Mouse (Mus musculus) lung, embryonic 14.5 days (tissue): ENCODE data around the gene Sgip1. TPM values are rescaled to one million over a fixed set of nuclear protein-coding genes. Genes with fewer than 3 reads are reported as not detected.
A peak's percentile ranks its signal among the peaks of the same experiment; 100 is the strongest.

Source experiments
- ATAC-seq: fragments of 200-750 bp; cut with Nextera tagmentation; 2 replicates; pipeline ENCODE4 v1.8.0; 2017; ENCODE audit warnings: mild to moderate bottlenecking, moderate TSS enrichment, moderate library complexity; ENCODE audit not compliant: insufficient read depth
- DNase-seq: peaks from one replicate; pipeline ENCODE4 v3.0.0-alpha.2; 2015
- H3K27ac ChIP-seq: fragments of 300-500 bp; sonication (generic); 2 replicates; pipeline ENCODE4 v1.5.1; 2014; ENCODE audit warnings: low read depth, mild to moderate bottlenecking, moderate library complexity
- H3K27me3 ChIP-seq: fragments of 300-500 bp; sonication (generic); 2 replicates; pipeline ENCODE4 v1.6.1; 2014; ENCODE audit warnings: low read length, control low read depth; ENCODE audit not compliant: insufficient read depth
- H3K36me3 ChIP-seq: fragments of 300-500 bp; sonication (generic); 2 replicates; pipeline ENCODE4 v1.6.1; 2014; ENCODE audit warnings: control low read depth; ENCODE audit not compliant: insufficient read depth
- H3K4me1 ChIP-seq: fragments of 300-500 bp; sonication (generic); 2 replicates; pipeline ENCODE4 v1.6.1; 2014; ENCODE audit warnings: antibody characterized with exemption, control low read depth; ENCODE audit not compliant: insufficient read depth
- H3K4me2 ChIP-seq: fragments of 300-500 bp; sonication (generic); 2 replicates; pipeline ENCODE4 v1.6.1; 2014; ENCODE audit warnings: mild to moderate bottlenecking
- H3K4me3 ChIP-seq: fragments of 300-500 bp; sonication (generic); 2 replicates; pipeline ENCODE4 v1.5.1; 2014; ENCODE audit warnings: low read depth, low read length
- H3K9ac ChIP-seq: fragments of 300-500 bp; sonication (generic); 2 replicates; pipeline ENCODE4 v1.6.1; 2014
- H3K9me3 ChIP-seq: fragments of 300-500 bp; sonication (generic); 2 replicates; pipeline ENCODE4 v1.6.1; 2016; ENCODE audit warnings: low read depth, low read length, control low read depth
- CTCF ChIP-seq: IDR thresholded peaks from 2 replicates; pipeline ENCODE4 v1.5.1; 2016; ENCODE audit warnings: antibody characterized with exemption, low read depth
- WGBS: fragments of 180-500 bp; shearing (Covaris S2); extraction: QIAGEN DNeasy Blood & Tissue Kit; methylation state at CpG from one replicate; pipeline ENCODE4 v1.1.7; 2014; 5-methylcytosine and 5-hydroxymethylcytosine counted together
- polyA plus RNA-seq: library from polyadenylated mRNA; unstranded; fragments of >200 nt; fragmentation: Nextera tagmentation; extraction: Ambion mirVana; gene quantifications from 2 replicates; pipeline ENCODE4 v1.2.1, GENCODE M21; 2014

Sgip1 gene
- polyA plus RNA-seq, 1 experiment from 2014 or later: 6.9 TPM

DNA sequence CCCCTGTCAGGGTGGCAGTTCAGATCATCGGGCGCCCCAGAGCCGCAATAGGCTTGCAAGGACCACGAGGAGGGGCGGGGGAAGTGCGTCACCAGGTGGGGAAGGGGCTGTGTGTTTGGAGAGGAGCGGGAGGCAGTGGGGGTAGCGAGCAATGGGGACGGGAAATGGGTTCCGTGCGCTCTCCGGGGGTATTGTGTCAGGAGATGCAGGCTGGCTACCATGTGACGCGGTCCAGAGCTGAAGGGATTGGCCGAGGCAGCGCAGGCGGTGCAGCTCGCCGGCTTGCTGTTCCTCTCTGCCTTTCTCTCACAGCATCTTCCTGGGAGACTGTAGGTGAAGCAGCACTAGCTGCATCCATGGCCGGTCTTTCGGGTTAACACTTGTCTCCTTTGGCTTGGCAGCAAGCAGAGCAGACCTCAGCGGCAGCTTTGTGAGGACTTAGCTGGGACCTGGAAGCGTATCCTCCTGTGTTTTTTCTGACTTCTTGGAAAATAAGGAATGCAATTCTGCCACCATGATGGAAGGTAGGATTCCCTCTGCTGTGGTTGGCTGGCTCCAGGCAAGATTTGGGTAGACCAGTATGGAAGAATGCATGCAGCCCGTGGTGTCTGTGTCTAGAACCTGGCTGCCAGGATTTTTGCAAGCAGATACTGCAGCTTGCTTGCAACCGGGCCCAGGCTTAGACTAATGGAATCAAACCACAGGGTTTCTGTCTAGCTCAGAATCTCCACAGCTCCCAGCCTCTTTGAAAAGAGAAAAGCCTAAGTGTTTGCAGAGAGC is 19.1 kb downstream of the Sgip1 start:
- Histone ChIP-seq H3K4me3 (peak overlapping the region; percentile 51), H3K27me3 (no peaks in the 10 kb centered on the region), H3K4me1 (no peaks in the 10 kb centered on the region), H3K9ac (peak overlapping the region; percentile 62), H3K27ac (peak overlapping the region; percentile 21; the same call in 1 of the 2 replicates), H3K4me2 (peak overlapping the region; percentile 95), H3K9me3 (no peaks in the 10 kb centered on the region), H3K36me3 (no peaks in the 10 kb centered on the region)
- ATAC-seq (peak; percentile 96), DNase-seq (peak; percentile 80)
- 1% methylated on average over 25 of the region's 25 CpGs for WGBS
- no peak for TF ChIP-seq CTCF

DNA sequence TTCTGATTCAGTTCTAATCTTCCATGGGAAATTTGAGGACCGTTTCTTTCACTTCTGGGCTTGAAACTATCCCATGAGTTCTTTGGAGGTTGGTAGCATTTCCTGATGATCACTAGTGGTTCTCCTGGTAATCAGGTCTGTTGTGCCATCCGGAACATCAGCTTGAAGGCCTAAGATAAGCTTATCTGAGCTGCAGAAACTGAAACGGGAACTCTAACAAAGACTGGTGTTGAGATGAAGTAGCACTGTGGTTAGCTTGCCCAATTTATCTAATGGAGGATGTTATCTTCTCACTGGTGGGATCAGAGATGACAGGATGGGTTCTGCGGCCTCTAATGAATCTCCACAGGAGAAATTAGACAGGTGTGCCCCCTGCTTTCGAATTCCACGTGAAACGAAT is 21.0 kb downstream of the Sgip1 start:
- ATAC-seq (no peak), DNase-seq (no peak)
- no peaks in the 10 kb centered on the region for H3K27me3 ChIP-seq
- H3K4me3 ChIP-seq: no peak overlapping the region
- 69% methylated on average over 7 of the region's 7 CpGs for WGBS
- no peak overlapping the region for H3K4me2 ChIP-seq
- no peak for TF ChIP-seq CTCF
- H3K9ac ChIP-seq: no peak overlapping the region
- H3K27ac ChIP-seq: no peak overlapping the region
- H3K36me3 ChIP-seq: no peaks in the 10 kb centered on the region
- no peaks in the 10 kb centered on the region for H3K9me3 ChIP-seq
- no peaks in the 10 kb centered on the region for H3K4me1 ChIP-seq

DNA sequence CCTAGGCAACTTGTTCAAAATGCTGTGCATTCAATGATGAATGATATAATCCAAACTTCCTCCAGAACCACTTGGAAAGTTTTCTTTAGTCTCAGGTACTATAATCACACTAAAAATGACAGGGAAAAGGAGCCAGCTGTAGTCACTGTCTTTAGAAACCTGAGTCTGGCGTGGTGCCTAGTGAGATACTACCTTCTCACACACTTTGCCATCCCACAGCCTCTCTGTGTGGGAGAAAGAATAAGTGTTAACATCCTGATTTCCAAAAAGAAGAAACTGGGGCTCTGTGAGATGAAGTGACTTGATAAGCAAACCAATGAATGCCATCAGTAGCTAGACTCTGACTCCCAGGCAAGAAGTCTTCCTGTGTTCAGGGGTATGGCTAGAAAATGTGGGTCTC is 28.0 kb downstream of the Sgip1 start:
- DNase-seq (no peak), ATAC-seq (no peak)
- H3K4me2 ChIP-seq: no peak overlapping the region
- no peak overlapping the region for H3K27ac ChIP-seq
- no peak overlapping the region for H3K9ac ChIP-seq
- no peak for TF ChIP-seq CTCF
- H3K27me3 ChIP-seq: no peaks in the 10 kb centered on the region
- H3K4me3 ChIP-seq: no peak overlapping the region
- 63% methylated on average over 1 of the region's 1 CpGs for WGBS
- no peaks in the 10 kb centered on the region for H3K9me3 ChIP-seq
- H3K36me3 ChIP-seq: no peaks in the 10 kb centered on the region
- no peaks in the 10 kb centered on the region for H3K4me1 ChIP-seq

DNA sequence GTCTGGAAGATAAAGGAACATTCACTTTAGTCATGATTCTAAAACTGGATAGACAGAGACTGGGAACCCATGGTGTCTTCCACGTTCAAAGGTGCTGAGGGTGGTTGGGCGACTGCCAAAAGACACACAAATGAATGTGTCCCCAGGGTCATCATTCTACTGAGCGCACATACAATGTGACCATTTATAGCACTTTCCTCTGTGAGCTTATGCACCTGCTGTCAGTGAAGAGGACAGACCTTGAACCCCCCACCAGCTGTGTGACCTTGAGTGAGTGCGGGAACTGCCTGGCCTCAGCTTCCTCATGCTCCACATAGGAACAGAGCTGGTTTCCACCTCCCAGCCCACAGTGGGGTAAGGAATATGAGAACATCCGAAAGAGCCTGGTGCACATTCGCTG is 28.8 kb downstream of the Sgip1 start:
- WGBS: 81% methylated on average over 6 of the region's 6 CpGs
- no peak for DNase-seq
- Histone ChIP-seq H3K4me3 (no peak overlapping the region), H3K36me3 (no peaks in the 10 kb centered on the region), H3K27me3 (no peaks in the 10 kb centered on the region), H3K27ac (no peak overlapping the region), H3K4me1 (no peaks in the 10 kb centered on the region), H3K9me3 (no peaks in the 10 kb centered on the region), H3K4me2 (no peak overlapping the region), H3K9ac (no peak overlapping the region)
- no peak for TF ChIP-seq CTCF
- ATAC-seq: no peak

DNA sequence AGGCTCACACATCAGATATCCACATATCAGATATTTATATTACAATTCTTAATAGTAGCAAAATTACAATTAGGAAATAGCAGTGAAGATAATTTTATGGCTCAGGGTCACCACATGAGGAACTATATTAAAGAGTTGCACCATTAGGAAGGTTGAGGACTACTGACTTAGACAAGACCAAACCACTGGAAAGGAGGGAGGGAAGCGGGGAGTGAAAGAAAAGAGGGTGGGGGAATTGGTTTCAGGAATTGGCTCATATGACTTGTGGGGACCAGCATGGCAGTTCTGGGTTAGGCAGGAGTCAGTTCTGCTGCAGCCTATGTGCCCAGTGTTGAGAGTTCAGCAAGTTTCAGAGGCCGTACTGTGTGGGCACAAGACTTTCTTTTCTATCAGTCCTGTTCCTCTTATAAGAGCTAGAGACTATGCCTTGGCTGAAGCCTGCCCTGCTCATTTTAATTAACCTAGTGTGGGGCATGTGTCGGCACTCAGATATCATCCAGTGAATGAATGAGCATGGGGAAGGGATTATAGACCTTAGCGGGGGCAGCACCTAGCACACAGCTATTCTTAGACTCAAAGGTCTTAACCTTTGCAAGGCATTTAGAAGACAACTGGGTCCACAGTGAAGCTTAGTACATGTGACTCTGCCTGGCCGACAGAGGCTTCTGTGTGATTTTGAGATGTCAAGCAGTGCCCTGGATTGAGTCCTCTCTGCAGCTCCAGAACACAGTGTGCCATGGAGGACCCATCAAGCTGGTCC is 30.7 kb downstream of the Sgip1 start:
- Histone ChIP-seq H3K27ac (no peak overlapping the region), H3K4me1 (no peaks in the 10 kb centered on the region), H3K9ac (no peak overlapping the region), H3K9me3 (no peaks in the 10 kb centered on the region), H3K4me3 (no peak overlapping the region), H3K36me3 (no peaks in the 10 kb centered on the region), H3K27me3 (no peaks in the 10 kb centered on the region), H3K4me2 (no peak overlapping the region)
- TF ChIP-seq CTCF: no peak
- WGBS: 72% methylated on average over 5 of the region's 5 CpGs
- ATAC-seq (no peak), DNase-seq (no peak)

DNA sequence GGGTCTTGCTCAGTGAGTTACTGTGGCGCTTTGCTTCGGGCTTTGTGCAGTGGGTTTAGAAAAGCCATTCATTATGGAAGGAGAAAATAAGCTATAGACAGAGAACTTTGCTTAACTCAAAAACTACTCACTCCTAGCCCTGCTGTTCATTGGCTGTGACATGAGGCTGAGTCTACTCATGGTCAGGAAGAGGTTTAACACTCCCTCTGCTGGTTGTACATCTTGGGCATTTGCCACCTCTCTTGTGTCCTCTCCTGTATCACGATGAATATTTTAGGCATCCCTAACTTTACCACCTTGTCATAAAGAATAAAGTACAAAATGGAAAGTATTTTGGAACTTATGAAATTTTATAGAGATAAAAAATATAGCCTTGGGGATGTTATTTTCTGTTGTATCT is 32.1 kb downstream of the Sgip1 start:
- no peak for DNase-seq
- ATAC-seq: no peak
- Histone ChIP-seq H3K9me3 (no peaks in the 10 kb centered on the region), H3K27ac (no peak overlapping the region), H3K9ac (no peak overlapping the region), H3K4me2 (no peak overlapping the region), H3K27me3 (no peaks in the 10 kb centered on the region), H3K4me1 (no peaks in the 10 kb centered on the region), H3K36me3 (no peaks in the 10 kb centered on the region), H3K4me3 (no peak overlapping the region)
- TF ChIP-seq CTCF: 0 out of 2 replicates have a peak, but pooled peaks have one; percentile 17
- WGBS: 85% methylated on average over 3 of the region's 3 CpGs

DNA sequence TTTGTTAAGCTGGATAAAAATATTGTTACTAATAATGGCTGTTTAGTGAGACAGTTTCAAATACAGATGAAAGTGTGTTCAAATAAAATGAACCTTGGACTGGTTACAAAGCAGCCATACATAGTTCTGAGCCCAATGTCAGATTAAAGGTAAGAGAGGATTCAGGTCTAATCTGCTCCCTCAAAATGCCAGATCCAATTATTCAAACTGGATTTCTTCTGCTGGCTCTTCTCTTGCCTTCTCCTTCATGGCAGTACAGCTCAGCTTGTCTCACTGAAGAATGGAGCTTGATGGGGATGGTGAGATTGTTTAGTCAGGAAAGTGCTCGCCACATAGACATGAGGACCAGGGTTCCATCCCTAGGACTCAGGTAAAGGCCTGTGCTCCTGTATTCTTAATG is 32.7 kb downstream of the Sgip1 start:
- Histone ChIP-seq H3K4me3 (no peak overlapping the region), H3K4me1 (no peaks in the 10 kb centered on the region), H3K36me3 (no peaks in the 10 kb centered on the region), H3K9me3 (no peaks in the 10 kb centered on the region), H3K9ac (no peak overlapping the region), H3K27ac (no peak overlapping the region), H3K4me2 (no peak overlapping the region), H3K27me3 (no peaks in the 10 kb centered on the region)
- no peak for ATAC-seq
- TF ChIP-seq CTCF: no peak
- 82% methylated on average over 1 of the region's 1 CpGs for WGBS
- no peak for DNase-seq
